Mouse (Mus musculus) cerebellum, adult (tissue): ENCODE measurements around the gene Ifnar1.
"Not testable (repeated sequence)": the region's sequence is repeated elsewhere in the genome, so short reads cannot be mapped to it uniquely, and the experiment has no call there.

ENCODE experiments used
- ATAC-seq: cut with Nextera tagmentation; 2 replicates; pipeline ENCODE4 v1.9.2; 2017; ENCODE audit warnings: mild to moderate bottlenecking, moderate library complexity, mixed read lengths; ENCODE audit not compliant: insufficient number of reproducible peaks, low FRiP score, low TSS enrichment

The Ifnar1 gene

DNA sequence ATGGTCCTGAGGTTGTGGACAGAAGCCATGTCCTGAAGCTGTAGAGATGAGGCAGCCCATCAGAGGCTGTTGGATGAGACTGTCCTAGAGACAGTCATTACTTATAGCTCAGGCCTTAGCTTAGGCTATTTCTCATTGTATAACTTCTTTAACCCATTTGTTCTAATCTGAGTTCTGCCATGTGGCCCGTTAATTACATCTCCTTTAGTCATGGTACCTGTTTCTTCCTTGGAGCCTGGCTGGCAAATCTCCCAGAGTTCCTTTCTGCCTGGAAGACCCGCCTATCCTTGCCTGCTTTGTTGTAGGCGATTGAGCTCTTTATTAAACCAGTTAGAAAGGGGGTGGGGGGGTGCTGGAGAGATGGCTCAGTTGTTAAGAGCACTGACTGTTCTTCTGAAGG lies 11.7 kb downstream of the Ifnar1 start:
- no peak for ATAC-seq

DNA sequence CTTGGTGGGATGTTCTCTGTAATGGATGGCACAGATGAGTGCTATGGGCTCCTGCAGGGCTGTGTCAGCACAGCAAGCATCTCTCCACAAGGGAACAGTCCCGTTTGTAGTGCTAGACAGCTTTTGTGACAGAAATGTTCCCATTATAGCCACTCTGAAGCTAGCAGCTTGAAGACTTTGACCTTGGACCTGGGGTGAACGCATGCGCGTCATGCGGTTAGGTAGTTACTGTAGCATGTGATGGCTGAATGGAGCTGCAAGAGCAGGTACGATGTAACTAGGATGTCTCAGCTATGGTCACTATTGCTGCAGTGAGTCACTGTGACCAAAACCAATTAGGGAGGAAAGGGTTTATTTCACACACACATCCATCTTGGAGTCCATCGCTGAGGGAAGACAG lies 13.0 kb downstream of the Ifnar1 start:
- ATAC-seq: no peak

DNA sequence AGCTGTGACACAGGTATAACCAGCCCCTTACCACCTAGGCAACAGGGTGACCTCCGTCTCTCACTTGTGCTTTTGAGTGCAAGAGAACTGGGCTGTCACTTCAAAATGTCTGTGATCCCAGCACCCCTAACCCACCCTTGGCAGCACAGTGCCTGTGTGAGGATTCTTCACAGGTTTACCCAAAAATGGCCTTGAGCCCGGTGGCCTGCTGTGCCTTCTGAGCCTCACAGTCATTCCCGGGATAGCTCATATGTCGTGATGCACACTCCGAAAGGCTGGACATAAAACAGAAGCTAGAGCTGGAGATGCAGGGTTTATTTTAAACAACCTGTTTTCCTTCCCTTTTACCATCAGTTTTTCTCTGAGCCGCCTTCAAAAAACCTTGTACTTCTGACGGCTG lies 19.7 kb downstream of the Ifnar1 start:
- peak; percentile 18; the same call in 1 of the 2 replicates for ATAC-seq

DNA sequence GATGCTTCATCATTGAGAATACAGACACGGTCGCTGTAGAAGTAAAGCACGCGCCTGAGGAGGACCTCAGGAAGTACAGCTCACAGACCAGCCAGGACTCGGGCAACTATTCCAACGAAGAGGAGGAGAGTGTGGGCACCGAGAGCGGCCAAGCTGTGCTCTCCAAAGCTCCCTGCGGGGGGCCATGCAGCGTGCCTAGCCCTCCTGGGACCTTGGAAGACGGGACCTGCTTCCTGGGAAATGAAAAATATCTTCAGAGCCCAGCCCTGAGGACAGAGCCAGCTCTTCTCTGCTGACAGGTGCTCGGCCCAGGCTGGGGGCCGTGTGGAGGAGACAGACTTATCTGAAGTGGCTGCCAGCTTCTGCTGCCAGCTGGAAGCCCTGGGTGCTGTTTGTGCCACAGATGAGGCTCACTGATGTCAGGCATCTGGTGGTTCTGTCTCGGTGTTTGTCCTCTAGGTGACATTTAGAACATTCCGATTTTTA lies 20.1 kb downstream of the Ifnar1 start:
- ATAC-seq: peak; percentile 71

DNA sequence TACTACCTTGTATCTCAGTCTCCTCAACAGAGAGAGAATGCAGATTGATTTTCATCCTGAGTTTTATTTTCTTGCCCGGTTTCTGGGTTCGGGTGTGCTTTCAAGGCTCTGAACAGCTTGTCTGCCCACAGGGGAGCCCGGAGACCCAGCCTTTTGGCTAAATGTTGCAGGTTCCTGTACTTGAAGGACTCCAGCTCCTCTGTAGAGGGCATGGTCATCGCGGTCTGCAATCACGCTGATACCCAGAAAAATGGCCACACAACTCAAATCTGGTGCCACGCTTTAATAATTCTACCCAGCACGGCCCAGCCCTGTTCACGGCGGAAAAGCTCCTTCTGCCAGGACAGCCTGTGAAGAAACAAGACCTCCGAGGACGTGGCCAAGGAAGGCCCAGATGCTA lies 21.4 kb downstream of the Ifnar1 start:
- ATAC-seq: peak; percentile 46; the same call in 1 of the 2 replicates

DNA sequence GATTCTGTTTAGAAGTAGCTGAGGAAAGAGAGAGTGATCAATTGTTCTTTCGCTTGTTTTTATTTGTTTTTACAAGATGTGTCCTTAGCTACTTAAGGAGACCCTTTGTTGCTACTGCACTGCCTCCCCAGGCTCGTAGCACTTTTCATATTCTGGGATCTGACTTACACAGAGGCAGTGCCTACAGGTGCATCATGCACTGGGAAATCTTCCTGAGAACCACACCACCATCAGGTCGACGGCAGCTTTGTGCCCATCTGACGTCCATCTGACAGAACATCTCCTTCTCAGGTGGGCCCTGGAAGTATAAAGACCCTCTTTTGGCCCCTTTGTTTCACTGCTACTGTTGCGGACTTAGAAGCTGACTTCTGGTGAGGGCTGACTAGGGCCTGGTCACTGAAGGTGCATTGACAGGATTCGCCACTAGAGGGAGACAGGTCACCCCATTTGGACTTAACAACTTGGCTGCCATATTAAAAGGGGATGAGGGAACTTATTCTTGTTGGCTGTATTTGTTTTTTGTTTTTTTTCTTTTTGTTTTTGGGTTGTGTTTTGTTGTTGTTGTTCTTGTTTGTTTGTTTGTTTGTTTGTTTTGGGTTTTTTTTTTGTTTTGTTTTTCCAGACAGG lies 27.2 kb downstream of the Ifnar1 start:
- 0 out of 2 replicates have a peak, but pooled peaks have one; percentile 36 for ATAC-seq

DNA sequence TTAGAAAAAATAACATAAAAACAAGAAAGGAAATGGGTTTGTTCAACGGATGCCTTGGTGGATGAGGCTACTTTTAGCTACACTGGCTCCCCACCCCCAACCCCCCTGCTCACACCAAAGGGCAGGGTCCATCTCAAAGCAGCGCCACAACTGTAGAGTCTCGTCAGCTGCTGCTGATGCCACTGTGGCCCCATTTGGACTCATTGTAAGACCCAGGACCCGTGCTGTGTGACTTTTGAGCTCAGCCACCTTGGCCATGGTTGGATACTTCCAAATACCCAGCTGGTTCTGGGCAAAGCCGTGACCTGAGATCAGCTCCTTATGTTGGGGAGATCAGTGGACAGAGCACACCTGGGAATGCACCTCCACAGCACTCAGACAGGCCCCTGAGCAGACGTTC lies 28.1 kb downstream of the Ifnar1 start:
- no peak for ATAC-seq

DNA sequence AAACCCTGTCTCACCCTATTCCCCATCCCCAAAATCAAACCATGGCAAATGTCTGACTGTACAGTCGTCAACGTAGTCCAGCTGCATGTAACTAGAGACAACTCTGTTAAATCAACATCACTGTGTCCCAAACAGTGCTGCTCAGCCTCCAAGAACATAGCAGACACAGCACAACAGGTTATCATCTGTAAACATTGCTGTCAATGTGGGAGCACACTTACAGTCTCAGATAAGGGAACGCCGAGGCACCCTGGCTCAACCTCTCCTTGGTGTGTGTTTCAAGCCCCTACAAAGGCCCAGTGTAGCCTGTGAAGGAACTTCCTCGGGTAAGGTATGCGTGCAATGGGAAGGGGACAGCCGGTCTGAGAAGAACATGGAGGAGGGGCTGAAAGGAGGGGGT lies 32.0 kb downstream of the Ifnar1 start:
- ATAC-seq: no peak

DNA sequence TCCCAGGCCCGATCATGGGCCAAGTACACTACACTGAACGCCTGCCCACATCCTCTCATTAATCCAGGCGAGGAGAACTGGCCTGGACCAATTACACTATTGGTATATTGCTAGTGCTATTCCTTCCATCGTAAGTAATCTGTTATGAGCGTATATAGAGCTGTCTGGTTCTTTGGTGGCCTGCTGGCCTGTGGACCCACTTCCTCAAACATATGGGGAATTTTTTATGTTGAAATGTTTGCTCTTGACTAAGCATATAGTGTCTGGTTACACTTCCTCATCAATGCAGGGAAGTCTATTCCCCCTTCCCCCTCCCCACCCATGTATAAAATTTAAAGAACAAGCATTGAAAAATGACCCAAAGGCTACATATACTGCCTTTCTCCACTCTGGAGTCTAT lies 37.0 kb downstream of the Ifnar1 start:
- ATAC-seq: no peak

DNA sequence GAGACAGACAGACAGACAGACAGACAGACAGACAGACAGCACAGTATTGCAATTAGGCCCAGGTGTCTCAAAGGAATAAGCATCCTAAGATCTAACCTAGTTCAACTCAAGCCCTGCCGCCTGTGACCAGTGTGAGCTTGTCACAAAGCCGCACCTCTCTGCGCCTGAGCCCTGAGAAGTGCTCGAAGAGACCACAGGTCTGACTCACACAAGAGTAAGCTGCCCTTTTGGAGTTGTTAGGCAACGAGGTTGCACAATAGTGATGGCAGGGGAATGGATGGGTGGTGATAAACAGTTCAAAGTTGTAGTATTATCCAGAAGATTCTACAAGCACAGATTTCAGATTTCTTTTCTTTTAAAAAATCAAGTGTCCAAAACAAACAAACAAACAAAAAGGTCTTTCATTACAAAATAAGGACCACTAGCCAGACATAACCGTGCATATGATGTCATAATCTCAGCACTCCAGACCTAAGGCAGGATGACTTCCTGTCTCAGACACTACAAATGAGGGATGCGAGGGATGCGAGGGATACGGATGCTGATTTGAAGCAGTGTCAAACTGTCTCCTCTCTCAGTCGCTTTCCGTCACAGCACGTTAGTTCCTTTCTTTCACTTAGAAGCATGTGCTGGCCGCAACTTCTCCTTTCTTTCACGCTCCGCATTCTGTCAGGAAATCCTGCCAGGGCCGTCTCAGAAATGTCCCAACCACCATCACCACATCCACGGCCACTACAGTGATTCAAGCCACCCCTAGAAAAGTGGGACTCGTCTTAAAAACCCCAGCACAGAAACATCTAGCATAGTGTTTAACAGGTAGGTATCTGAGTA lies 37.7 kb downstream of the Ifnar1 start:
- ATAC-seq: no peak

DNA sequence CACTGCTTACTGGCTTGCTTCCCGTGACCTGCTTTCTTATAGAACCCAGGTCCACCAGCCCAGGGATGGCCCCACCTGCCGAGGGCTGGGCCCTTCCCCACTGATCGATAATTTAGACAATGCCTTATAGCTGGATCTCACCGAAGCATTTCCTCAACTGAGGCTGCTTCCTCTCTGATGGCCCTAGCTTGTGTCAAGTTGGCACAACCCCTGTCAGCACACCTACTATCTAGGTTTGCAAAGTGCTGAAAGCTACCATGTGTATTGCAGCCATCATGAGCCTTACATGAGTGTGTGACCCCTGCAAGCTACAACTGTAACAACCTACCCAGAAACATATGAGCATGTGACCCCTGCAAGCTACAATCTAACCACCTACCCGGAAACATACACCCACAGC lies 39.2 kb downstream of the Ifnar1 start:
- no peak for ATAC-seq

DNA sequence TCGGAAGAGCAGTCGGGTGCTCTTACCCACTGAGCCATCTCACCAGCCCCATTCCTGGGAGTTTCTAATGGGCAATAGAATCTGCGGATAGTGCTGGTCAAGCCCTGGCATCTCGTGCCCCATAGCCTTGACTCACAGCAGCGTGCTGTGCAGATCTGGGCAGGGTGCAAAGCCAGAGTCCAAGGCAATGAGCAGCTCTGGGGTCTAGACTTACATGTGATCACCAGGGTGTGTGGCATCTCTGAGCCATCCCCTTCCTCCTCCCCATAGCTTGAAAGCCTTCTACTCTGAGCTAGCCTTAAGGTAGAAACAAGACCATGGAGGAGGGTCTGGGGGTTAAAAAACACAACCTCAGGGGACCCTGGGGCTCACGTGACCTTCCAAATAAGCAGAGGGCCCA lies 41.2 kb downstream of the Ifnar1 start:
- ATAC-seq: no peak

DNA sequence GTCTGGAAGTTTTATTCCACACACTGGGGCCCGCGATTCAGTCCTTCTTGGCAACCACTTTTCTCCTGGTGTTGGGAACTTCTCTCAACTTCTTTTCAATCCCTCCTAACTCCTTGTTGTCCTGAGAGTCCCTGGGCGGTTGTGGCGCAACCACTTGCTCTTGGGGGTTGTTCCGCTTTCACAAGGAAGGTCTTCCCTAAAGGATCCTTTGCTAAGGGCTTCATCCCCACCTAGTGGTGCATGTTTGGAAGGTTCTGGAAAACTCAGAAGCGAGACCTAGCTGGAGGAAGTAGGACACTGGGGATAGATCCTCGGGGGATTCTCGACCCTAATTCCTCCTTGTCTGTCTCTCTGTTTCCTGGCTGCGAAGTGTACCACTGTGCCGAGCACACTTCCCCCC lies 42.0 kb downstream of the Ifnar1 start:
- no peak for ATAC-seq

DNA sequence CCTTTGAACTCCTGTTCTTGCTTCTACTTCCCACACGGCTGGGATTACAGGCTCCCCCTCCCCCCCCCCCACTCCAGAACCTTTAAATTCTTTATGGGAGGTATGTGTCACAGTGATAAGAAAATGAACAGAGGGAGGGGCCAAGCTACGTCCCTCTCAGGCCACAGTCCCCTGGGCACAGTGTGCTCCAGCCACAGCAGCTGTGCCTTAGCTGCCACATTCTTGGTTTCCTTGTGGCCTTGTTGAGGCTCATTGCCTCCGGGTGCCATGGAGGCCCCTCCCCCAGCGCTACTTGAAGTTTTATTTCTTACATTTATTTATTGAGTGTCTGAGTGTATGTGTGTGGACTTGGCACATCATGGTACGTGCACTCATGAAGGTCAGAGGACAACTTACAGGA lies 42.5 kb downstream of the Ifnar1 start:
- no peak for ATAC-seq

DNA sequence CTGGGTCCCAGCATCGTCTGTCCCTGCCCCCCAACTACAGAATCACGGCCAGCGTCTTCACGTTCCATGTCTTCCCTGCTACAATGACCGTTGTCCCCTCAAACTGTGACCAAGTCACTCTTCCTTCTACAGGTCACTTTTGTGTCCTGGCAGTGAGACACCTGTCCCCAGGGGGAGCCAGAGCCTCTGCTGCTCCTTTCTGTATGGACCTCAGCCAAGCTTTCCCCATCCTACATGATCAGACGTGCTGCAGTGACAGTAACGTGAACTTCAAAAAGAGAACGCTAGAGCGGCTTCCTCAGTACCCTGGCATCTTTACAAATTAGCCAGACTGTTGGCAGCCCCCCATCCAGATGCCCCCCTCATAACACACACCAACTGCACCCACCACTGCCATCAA lies 43.5 kb downstream of the Ifnar1 start:
- ATAC-seq: no peak

DNA sequence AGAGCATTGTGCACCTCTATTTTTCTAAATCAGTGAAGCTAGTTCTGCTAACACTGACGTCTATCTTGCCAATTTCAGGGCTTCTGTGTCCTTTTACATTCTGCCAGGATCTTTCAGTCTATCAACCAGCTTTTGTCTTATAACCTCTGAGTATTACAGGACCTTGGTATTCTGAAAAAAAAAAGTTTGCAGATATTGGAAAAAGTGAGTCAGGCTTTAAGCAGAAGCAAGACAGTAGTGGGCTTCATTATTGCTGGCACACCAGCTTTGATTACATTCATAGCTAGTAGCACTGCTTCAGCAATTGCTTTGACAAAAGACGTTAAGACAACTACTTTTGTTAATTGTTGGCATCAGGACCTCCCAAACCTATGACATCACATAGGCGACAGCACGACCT lies 45.8 kb downstream of the Ifnar1 start:
- not testable (repeated sequence) for ATAC-seq

DNA sequence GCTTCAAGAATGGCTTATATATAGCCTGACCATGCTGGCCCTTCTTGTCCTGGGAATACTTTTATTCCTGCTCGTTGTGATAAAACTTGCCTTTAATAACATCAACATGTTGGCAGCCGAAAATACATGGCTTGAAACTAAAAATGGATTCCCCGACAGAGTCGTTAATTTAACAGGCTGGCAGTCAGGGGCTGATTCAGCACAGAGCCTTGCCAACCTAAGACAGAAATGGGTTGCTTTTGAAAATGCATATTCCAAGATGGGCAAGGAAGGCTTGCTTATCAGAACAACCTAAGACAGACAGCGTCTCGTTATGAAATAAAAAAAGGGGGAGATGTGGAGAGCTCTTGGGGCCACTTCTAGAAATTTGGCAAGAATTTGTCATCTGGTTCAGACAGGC lies 46.8 kb downstream of the Ifnar1 start:
- ATAC-seq: no peak

DNA sequence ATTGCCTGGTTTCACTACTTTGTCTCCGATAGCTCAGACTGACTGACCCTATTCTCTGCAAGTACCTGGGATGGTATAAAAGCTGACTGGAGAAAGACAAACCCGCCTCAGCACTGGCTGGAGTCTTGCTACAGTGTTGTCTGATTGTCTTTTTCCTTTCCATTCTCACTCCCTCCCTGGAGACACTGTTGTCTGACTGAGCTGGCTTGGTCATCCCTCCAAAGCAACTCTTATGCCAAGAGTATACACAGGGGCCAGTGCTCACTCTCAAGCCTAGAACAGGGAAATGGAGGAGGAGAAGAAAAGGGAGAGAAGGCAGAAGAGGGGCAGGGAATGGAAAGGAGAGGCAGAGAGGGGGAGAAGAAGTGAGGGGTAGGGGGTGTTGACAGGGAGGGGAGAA lies 47.4 kb downstream of the Ifnar1 start:
- ATAC-seq: no peak

DNA sequence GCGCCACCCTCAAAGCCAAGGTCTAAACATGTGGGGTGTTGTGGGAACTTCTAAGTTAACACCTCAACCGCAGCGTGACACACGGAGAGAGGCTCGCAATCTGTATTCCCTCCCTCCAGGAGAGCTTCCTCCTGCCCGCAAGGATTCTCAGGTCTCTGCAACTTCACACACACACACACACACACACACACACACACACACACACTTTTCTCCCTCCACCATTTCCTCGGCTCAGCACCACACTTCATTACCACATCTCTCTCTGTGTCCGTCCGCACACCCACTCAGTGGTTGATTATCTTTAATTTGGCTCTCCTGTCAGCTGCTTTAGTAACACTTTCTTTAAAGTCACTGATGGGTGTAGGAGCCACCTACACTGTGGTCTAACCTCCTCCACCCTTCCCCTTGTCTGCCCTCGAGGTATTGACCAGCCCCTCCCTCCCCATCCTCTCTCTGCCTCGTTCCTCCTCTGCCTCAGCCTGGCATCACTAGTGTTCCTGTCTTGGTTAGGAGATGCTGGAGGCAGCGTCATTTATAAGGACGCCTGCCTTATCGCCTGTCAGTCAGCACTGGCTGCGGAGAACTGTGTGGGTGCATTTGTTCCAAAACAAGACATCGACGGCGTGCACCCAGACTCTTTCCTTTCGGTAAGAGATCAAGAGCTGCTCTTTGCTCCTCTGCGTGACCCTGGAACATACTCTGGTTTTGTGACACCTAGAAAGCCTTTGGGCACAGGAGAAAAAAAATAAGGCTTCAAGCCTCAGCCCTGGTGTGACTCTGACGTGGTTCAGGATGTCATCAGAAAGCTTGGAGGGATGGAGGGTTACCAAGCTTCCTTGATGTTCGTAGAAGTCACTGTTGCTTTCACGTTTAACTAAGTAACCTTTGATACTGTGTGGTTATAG lies 48.3 kb downstream of the Ifnar1 start:
- ATAC-seq: no peak

DNA sequence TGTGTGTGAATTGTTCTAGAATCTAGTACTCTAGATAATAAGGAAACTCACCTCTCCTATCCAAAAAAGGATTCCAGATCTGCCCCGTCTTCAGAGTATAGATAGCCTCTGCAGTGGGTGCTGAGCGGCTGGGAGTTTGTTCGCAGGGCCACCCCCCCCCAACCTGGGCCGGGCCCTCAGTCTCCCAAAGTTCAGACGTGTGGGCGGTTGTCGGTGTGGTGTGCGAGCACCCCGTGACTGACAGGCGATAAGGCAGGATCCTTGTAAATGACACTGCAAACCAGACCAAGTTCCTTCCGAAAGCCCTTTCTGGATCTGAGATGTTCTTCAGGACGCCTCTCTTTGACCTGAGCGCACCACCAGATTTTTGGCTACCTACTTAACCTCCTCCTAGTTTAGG lies 49.4 kb downstream of the Ifnar1 start:
- peak; percentile 95 for ATAC-seq

DNA sequence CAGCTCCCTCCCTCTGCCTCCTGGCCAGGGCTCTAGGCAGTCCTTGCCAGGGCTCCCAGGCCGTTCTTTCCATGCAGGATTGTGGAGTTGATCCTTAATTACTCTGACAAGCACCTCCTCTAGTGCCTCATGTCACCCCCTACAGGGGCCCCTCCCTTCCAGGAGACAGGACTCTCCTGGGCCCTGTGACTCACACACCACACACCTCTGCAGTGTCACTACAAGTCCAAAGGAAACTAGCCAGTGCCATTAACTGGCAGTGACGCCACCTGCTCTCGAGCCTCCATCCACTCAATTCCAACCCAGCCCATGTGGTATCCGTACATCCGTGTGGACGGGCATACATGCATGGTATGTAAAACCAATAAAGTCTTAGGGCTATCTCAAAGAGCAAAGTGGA lies 49.9 kb downstream of the Ifnar1 start:
- ATAC-seq: no peak
